Mouse (Mus musculus): ENCODE data around the gene Bco2.
A peak's percentile ranks its signal among the peaks of the same experiment; 100 is the strongest.

Bco2 gene

DNA sequence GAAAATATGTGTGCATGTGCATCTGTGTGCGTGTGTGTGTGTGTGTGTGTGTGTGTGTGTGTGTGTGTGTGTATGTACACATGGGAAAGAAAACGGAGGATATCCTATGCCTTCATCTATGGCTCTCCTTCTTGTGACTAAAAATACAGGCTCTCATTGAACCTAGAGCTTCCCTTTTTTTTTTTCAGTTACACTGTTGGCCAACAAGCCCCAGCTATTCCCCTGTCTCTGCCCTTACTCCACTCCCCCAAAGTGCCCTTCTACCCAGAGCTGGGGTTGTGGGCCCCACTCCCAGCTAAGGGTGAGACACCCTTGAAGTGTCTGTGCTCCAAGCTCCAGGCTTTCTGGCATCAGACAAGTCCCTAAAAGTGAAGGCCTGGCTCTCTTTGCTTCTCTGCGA, 52.0 kb downstream of the Bco2 start:
- DNase-seq: no peak

DNA sequence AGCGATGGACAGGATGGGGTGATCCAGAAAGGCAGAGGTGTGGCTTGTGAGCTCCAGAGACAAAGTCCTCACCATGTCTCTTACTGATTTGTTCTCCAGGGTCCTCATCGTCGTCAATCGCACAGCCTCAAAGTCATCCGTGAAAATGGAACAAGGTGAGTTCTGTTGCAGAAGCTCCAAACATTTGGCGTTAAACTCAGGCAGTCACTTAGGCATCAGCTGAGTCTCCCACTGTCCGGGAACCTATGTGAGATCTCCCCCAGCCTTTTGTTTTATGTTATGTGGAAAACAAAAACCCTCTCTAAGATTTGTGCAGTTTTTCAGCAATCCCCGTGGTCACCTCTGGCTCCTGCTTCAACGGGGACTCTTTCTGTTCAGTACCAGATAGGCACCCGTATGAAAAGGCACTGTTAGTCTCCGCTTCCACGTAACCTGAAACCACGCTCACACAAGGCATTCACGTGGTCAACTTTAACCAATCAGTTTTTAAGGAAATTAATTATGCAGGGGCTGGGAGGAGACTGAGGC, 53.9 kb downstream of the Bco2 start:
- DNase-seq: no peak

DNA sequence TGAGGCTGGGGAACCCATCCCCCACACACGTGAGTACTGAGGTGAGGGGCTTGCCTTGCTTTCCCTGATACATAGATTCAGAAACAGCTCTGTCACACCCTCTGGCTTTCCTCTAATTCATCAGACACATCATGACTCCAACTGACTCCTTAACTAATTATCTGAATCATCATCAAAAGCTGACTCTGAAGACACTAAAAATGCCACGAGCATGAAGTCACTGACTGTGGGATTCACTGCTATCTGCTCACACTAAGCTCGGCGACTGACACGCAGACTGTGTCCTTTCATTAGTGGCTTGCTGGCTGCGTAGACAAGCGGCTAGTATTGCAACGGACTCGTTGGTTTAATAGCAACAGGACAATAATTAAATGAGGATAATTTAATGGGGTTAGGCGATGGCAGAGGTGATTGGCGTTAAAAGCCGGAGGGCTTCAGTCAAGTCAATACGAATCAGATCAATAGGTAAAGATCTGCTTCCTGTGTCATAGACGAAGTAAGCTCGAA, 54.5 kb downstream of the Bco2 start:
- DNase-seq: no peak

DNA sequence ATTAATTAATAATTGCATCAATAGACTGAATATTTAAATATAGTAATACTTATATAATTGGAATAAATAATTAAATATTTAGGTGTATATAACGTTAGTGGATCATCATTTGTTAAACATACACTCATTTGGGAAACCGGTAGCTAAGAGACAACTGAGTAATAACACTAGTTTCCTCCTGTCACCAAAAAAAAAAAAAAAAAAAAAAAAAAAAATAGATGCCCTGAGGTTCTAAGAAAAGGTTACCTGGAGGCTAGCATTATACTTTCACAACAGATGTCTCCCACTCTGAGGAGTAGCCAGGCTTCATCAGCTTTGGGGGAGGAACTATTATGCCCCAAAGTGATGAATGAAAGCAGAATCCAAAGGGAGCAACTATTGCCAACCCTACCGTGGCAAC, 55.2 kb downstream of the Bco2 start:
- DNase-seq: no peak

DNA sequence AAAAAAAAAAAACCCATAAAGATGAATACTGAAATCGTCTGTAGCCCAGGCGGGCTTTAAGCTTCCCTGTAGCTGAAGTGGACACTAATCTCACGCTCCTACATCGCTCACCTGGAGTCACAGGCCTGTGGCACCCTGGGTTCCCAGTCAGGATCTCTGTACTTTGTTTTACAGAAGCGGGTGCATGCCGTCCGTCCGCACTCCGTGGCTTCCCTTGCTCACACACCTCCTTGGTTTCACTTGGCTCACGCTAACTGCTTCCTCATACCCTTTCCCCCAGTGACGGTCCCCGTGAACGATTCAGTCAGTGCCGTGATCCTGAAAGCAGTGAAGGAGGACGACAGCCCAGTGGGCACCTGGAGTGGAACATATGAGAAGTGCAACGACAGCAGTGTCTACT, 56.2 kb downstream of the Bco2 start:
- DNase-seq: no peak

DNA sequence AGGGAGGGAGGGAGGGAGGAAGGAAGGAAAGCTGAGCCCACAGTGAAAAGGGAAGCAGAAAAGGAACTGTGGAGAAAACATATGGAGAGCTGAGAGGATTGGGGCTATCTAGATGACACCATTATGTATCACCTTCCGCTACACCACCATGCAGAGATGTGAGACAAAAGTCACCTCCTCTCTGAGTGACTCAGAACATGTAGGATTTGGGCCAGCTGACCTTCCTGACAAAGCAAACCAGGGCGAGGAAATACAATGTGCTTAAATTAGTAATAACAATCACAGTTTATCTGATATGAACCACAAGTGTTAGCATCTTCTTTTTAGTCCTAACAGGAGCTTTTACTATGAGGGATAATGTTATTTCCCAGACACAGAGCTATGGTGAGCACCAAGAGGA, 57.4 kb downstream of the Bco2 start:
- DNase-seq: no peak

DNA sequence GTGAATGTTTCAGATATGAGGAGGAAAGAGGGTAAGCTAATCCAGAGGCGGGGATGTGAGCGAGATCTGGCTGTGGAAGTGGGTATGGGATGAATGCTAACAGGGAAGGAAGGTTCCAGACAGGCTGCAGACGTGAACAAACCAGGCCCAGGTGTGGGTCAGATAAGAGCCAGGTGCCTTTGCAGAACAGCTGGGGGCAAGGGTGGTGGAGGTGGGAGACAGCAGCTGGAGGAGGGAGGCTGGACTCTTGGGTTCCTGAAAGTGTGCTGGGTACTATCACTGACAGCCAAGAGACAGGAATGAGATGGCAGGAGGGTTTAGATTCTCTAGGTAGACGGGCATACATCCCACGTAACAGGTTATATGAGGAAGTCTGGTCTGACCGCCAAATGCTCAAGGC, 57.9 kb downstream of the Bco2 start:
- no peak for DNase-seq

DNA sequence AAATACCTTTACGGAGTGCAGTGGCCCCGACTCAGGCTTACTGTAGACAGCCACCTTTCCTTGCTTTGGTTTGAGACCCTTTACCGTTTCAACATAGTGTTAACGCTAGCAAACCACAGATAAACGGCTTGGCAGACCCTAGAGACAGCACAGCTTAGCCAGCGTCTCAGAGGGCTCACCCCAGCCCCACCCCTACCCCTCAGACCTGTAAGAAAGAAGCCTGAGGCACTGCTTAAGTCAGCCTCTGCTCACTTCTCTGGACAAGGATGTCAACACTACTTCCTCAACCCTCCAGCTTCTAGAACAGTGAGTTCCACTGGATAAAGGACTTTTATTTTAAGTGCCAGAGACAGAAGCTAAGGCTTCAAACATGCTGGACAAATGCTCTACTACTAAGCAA, 58.4 kb downstream of the Bco2 start:
- no peak for DNase-seq

DNA sequence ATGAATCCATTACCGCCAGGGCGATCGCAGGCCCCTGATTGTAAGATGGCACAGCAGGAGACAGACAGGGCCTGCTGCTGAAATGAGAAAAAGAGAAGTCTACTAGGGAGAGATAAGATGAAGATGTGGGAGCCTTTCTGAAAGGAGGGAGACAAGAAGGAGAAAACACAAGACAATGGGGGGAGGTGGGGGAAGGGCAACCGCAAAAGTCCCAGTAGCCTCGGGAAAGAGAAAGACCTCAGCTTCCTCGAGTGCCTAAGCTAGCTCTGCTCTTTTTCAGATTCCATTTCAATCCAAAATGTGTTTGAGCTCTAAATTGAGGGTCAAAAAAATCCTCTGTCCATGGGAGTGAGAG, 58.9 kb downstream of the Bco2 start:
- no peak for DNase-seq

DNA sequence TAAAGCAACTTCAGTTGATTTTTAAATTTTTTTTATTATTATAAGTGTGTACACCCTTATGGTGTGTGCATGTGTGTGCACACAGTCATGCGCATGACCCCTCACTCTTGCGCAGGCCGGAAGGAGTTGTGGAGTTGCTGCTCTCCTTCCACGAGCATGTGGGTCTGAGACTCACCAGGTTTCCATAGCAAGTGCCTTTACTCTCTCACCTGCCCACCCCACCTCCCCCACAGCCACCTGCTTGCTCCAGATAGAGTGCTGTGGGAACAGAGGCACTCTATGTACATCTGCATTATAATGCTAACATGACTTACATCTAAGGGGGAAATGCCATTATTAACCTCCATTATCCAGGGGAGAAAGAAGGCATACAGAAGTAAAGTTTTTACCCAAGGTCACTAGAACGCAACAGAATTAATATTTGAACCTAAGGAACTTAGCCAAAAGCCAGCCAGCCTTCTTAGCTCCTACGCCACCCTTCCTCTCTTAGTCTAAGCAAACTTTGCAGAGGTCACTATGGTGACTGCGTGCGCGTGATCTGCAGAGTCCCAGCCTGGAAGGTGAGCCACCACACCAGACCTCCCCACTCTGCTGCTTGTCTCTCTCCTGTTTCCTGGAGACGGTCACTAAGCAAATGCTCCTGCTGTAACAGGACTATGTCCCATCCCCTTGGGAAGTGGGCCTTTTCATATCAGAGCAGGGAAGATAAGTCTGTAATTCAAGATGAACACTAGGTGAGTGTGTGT, 59.4 kb downstream of the Bco2 start:
- no peak for DNase-seq

DNA sequence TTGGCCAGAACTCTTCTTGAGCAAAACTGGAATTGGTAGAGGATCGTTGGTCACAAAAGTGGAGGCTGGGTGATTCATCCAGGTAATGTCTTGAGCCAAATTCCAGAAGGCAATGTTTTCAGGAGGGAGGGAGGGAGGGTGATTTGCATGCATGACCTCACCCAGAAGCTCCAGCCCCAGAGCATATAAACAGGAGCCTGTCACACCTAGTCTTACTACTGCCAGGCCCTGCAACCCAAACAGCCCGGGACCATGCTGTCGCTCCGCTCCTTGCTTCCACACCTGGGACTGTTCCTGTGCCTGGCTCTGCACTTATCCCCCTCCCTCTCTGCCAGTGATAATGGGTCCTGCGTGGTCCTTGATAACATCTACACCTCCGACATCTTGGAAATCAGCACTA, 60.7 kb downstream of the Bco2 start, which contains the start of gene Plet1:
TSS of gene Plet1 (plus strand) at position 215 of the 400 bp plus-strand sequence.
- peak; percentile 27 for DNase-seq

DNA sequence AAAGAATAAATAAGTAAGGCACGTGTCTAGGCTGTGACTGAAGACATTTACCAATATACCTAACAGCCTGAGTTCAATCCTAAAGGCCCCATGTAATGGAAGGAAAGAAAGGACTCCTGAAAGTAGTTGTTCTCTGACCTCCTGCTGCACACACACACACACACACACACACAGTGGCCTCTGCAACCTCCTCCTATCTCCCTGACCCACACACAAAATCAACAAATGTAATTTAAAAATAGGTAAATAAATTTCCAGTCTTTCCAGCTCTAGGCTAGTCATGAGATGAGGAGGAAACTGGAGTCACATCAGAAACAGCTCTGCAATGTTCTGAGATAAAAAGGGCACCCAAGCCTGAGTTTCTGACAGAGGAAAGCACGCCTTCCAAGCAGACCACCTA, 61.2 kb downstream of the Bco2 start:
- DNase-seq: no peak

DNA sequence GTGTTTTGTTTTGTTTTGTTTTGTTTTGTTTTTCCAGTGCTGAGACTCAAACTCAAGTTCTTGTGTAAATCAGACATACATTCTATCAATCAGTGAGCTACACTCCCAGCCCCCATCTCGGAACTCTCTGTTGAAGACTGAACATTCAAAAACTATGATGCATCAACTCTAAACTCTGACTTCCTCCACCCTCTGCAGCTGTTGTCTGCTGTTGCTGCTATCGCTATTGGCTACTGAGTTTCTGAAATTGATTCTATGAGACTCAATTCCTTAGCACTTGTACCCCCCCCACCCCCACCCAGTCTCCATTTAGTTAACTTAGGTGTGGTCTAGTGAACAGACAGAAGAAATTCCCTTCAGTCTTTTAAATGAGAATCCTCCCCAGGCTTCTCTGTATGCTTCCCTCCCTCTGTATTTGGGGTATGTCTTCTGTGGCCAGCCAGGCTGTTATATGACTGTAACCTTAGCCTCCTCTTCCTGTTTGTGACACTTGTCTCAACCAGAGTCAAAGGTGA, 63.4 kb downstream of the Bco2 start:
- DNase-seq: no peak

DNA sequence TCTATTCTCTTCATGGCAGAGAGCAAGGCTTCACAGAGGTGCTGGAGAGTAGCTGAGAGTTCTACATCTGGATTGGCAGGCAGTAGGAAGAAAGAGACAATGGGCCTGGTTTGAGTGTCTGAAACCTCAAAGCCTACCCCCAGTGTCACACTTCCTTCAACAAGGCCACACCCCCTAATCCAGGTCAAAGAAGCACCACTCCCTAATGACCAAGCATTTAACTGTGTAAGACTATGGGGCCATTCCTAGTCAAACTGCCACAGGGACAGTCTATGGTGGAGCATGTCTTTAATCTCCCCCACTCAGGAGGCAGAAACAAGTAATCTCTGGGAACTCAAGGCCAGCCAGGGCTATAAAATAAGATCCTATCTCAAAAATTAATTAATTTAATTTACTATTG, 64.1 kb downstream of the Bco2 start:
- DNase-seq: no peak

DNA sequence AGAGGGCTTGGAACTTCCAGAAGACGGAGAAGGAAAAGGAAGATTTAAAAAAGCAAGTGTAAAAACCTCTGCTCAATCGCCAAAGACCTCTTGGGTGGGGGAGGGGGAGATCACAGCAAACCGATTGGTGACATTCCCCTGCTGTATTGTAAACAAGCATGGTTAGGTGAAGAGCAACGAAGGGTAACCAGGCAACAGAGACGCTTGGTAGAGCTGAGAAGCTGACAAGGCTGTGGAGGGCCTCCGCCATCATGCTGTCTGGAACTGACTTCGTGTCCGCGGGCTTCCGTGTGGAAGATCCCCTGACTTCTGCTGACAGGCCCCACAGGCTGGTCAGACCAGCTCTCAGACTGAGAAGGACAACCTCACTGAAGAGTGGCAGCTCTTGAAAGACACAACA, 69.5 kb downstream of the Bco2 start:
- DNase-seq: peak; percentile 29
